Comparison of ENCODE assay signal across 35 mouse cellular contexts in genomic region chr3:90693496-90693895, GRCm38 (mm10). TPM values are rescaled to one million over a fixed set of nuclear protein-coding genes. Genes with fewer than 3 reads are reported as not detected.
DNase-seq lines count a peak whose midpoint lies in the region; ATAC-seq and TF ChIP-seq lines count a peak whose summit lies in the region.
"Had no signal": no experiment of that assay in that cellular context is flagged by ENCODE, and none has a peak within 500 bp of the region (broad histone marks: within the 10 kb centered on the region; RNA-seq: fewer than 3 reads in every experiment).

No protein-coding gene starts in this region.

- no peaks in the 10 kb centered on the region for H3K27me3 ChIP-seq in liver, postnatal 0 days (ENCODE audit: insufficient read depth, low read length)
- H3K27me3 ChIP-seq in liver, embryonic 12.5 days (replicated peaks) = no peaks in the 10 kb centered on the region
- peaks cover 2% of the 10 kb centered on the region for H3K27me3 ChIP-seq in megakaryocyte, embryonic 14.5 days (replicated peaks)
- no peaks in the 10 kb centered on the region for H3K27me3 ChIP-seq in midbrain, embryonic 13.5 days
- H3K27me3 ChIP-seq: embryonic facial prominence, embryonic 13.5 days; forebrain, embryonic 12.5 days; forebrain, embryonic 15.5 days; hindbrain, embryonic 12.5 days; hindbrain, embryonic 15.5 days had no signal

- H3K9ac ChIP-seq in liver, postnatal 0 days (replicated peaks) = 0 out of 2 replicates have a peak overlapping the region, but pooled peaks have one; percentile 26
- H3K9ac ChIP-seq in liver, embryonic 12.5 days = no peak overlapping the region
- H3K9ac ChIP-seq in midbrain, embryonic 13.5 days (replicated peaks) = no peak overlapping the region
- H3K9ac ChIP-seq: embryonic facial prominence, embryonic 13.5 days; forebrain, embryonic 12.5 days; forebrain, embryonic 15.5 days; hindbrain, embryonic 12.5 days; hindbrain, embryonic 15.5 days had no signal

- H3K27ac ChIP-seq in liver, postnatal 0 days (ENCODE audit: low read depth) = peak overlapping the region; percentile 79
- H3K27ac ChIP-seq in liver, embryonic 12.5 days = no peak overlapping the region
- H3K27ac ChIP-seq in midbrain, embryonic 13.5 days = no peak overlapping the region
- H3K27ac ChIP-seq: embryonic facial prominence, embryonic 10.5 days; embryonic facial prominence, embryonic 13.5 days; forebrain, embryonic 12.5 days; forebrain, embryonic 15.5 days; hindbrain, embryonic 12.5 days; hindbrain, embryonic 15.5 days had no signal

- ATAC-seq in liver, postnatal 0 days = no peak
- ATAC-seq in liver, embryonic 12.5 days = no peak
- peak; percentile 58 for ATAC-seq in common myeloid progenitor, adult 5-6 weeks (replicated peaks; ENCODE audit: low read depth, poor library complexity, severe bottlenecking)
- no peak for ATAC-seq in midbrain, embryonic 13.5 days
- ATAC-seq: forebrain, embryonic 15.5 days; Patski had no signal

- WGBS in liver, postnatal 0 days (ENCODE audit: insufficient replicate concordance) = 41% methylated on average over 2 of the region's 2 CpGs
- WGBS in liver, embryonic 12.5 days (ENCODE audit: insufficient replicate concordance) = 52% methylated on average over 2 of the region's 2 CpGs
- 82% methylated on average over 2 of the region's 2 CpGs for WGBS in midbrain, embryonic 13.5 days
- 46% methylated on average over 2 of the region's 2 CpGs for WGBS in lung, adult 2 months

- no peak for TF ChIP-seq EP300 in liver, postnatal 0 days (IDR thresholded peaks at IDR 0.05; ENCODE audit: low read depth)

- no peak for DNase-seq in liver, postnatal 0 days
- no peak for DNase-seq in left cerebral cortex, adult 9 months (ENCODE audit: low spot score in 2 of 2)
- no peak for DNase-seq in lung, adult 2 months
- DNase-seq: adrenal gland, postnatal 10 days; adrenal gland, postnatal 36 days; cerebellum, adult 11 months; cerebellum, adult 2 months; cerebellum, adult 9-11 months; cerebellum, postnatal 25 days; embryo, embryonic 11 days; gastrocnemius, postnatal 36 days; heart, adult 11 months had no signal

- H3K4me2 ChIP-seq in liver, postnatal 0 days (ENCODE audit: low read depth, low read length) = no peak overlapping the region
- no peak overlapping the region for H3K4me2 ChIP-seq in liver, embryonic 12.5 days
- no peak overlapping the region for H3K4me2 ChIP-seq in midbrain, embryonic 13.5 days (replicated peaks)
- H3K4me2 ChIP-seq: embryonic facial prominence, embryonic 13.5 days; forebrain, embryonic 12.5 days; forebrain, embryonic 15.5 days; heart, embryonic 11.5 days; hindbrain, embryonic 12.5 days; hindbrain, embryonic 15.5 days had no signal

- no peaks in the 10 kb centered on the region for H3K9me3 ChIP-seq in liver, postnatal 0 days (ENCODE audit: low read length)
- no peaks in the 10 kb centered on the region for H3K9me3 ChIP-seq in liver, embryonic 12.5 days (replicated peaks)
- no peaks in the 10 kb centered on the region for H3K9me3 ChIP-seq in megakaryocyte, embryonic 14.5 days
- H3K9me3 ChIP-seq in midbrain, embryonic 13.5 days = no peaks in the 10 kb centered on the region
- H3K9me3 ChIP-seq: embryonic facial prominence, embryonic 10.5 days; embryonic facial prominence, embryonic 13.5 days; forebrain, embryonic 12.5 days; forebrain, embryonic 15.5 days; G1E; hindbrain, embryonic 12.5 days; hindbrain, embryonic 15.5 days had no signal

- no peak for TF ChIP-seq POLR2A in lung, adult 2 months (IDR thresholded peaks at IDR 0.05; ENCODE audit: borderline replicate concordance, extremely low read depth, low read depth, low read length)

- peak overlapping the region; percentile 6 for H3K4me3 ChIP-seq in liver, postnatal 0 days (ENCODE audit: low read depth, low read length)
- H3K4me3 ChIP-seq in liver, embryonic 12.5 days = no peak overlapping the region
- peak overlapping the region; percentile 20 for H3K4me3 ChIP-seq in megakaryocyte, embryonic 14.5 days (replicated peaks)
- H3K4me3 ChIP-seq in midbrain, embryonic 13.5 days (replicated peaks) = no peak overlapping the region
- H3K4me3 ChIP-seq in lung, adult 2 months (replicated peaks; ENCODE audit: extremely low read depth, low read depth, low read length) = no peak overlapping the region
- H3K4me3 ChIP-seq: embryonic facial prominence, embryonic 10.5 days; embryonic facial prominence, embryonic 13.5 days; erythroblast, embryonic 14.5 days; forebrain, embryonic 12.5 days; forebrain, embryonic 15.5 days; hindbrain, embryonic 12.5 days; hindbrain, embryonic 15.5 days had no signal

- no peaks in the 10 kb centered on the region for H3K36me3 ChIP-seq in liver, postnatal 0 days (replicated peaks; ENCODE audit: insufficient read depth, low read length)
- no peaks in the 10 kb centered on the region for H3K36me3 ChIP-seq in liver, embryonic 12.5 days
- H3K36me3 ChIP-seq in megakaryocyte, embryonic 14.5 days (replicated peaks; ENCODE audit: low read length) = no peaks in the 10 kb centered on the region
- no peaks in the 10 kb centered on the region for H3K36me3 ChIP-seq in midbrain, embryonic 13.5 days
- H3K36me3 ChIP-seq: embryonic facial prominence, embryonic 10.5 days; embryonic facial prominence, embryonic 13.5 days; forebrain, embryonic 12.5 days; forebrain, embryonic 15.5 days; G1E; hindbrain, embryonic 12.5 days; hindbrain, embryonic 15.5 days had no signal

- no peaks in the 10 kb centered on the region for H3K4me1 ChIP-seq in liver, postnatal 0 days (ENCODE audit: insufficient read depth)
- no peaks in the 10 kb centered on the region for H3K4me1 ChIP-seq in liver, embryonic 12.5 days
- no peaks in the 10 kb centered on the region for H3K4me1 ChIP-seq in megakaryocyte, embryonic 14.5 days
- no peaks in the 10 kb centered on the region for H3K4me1 ChIP-seq in midbrain, embryonic 13.5 days (replicated peaks)
- no peaks in the 10 kb centered on the region for H3K4me1 ChIP-seq in lung, adult 2 months (ENCODE audit: control insufficient read depth, insufficient read depth, low read length)
- H3K4me1 ChIP-seq: embryonic facial prominence, embryonic 10.5 days; embryonic facial prominence, embryonic 13.5 days; forebrain, embryonic 12.5 days; forebrain, embryonic 15.5 days; hindbrain, embryonic 12.5 days; hindbrain, embryonic 15.5 days had no signal

- no peak for TF ChIP-seq CTCF in liver, postnatal 0 days (IDR thresholded peaks at IDR 0.05; ENCODE audit: low read depth)
- no peak for TF ChIP-seq CTCF in lung, adult 2 months (IDR thresholded peaks at IDR 0.05; ENCODE audit: insufficient read depth, low read length)

RNA-seq across cellular contexts. Expression of gene S100a9, which starts 2.0 kb away (rescaled TPM):
- 2,494 and 2,662 TPM in 2 replicates for polyA plus RNA-seq in liver, postnatal 0 days (2015; fragmentation: Nextera tagmentation; extraction: Ambion mirVana)
- polyA plus RNA-seq in liver, embryonic 12.5 days (2016; fragmentation: Nextera tagmentation; extraction: Ambion mirVana) = 129 and 173 TPM in 2 replicates
- 306 and 341 TPM in 2 replicates for total RNA-seq in common myeloid progenitor, adult 5-6 weeks (2017)
- polyA plus RNA-seq in megakaryocyte, embryonic 14.5 days (2012; ENCODE audit: insufficient read depth, low replicate concordance) = 33.8 TPM in 1 of 2 replicates, not detected in the other
- polyA plus RNA-seq in midbrain, embryonic 13.5 days (2015; fragmentation: Nextera tagmentation; extraction: Ambion mirVana) = 2.4 and 2.7 TPM in 2 replicates
- 7.6 and 29.9 TPM in 2 replicates for polyA plus RNA-seq in lung, adult 2 months (2012; rRNA removed)
- total RNA-seq: adrenal gland, adult 18-20 months; CH12.LX; G1E; gastrocnemius, adult 8-10 months; gastrocnemius, postnatal 36 days had no signal
- polyA plus RNA-seq: Patski had no signal

RNA-seq across cellular contexts. Expression of gene S100a8, which starts 24.7 kb away (rescaled TPM):
- 3,883 and 4,059 TPM in 2 replicates for polyA plus RNA-seq in liver, postnatal 0 days (2015; fragmentation: Nextera tagmentation; extraction: Ambion mirVana)
- polyA plus RNA-seq in liver, embryonic 12.5 days (2016; fragmentation: Nextera tagmentation; extraction: Ambion mirVana) = 209 and 244 TPM in 2 replicates
- total RNA-seq in common myeloid progenitor, adult 5-6 weeks (2017) = 430 and 433 TPM in 2 replicates
- 2.9 TPM in 1 of 2 replicates, not detected in the other for polyA plus RNA-seq in megakaryocyte, embryonic 14.5 days (2012; ENCODE audit: insufficient read depth, low replicate concordance)
- 2.8 and 4.7 TPM in 2 replicates for polyA plus RNA-seq in midbrain, embryonic 13.5 days (2015; fragmentation: Nextera tagmentation; extraction: Ambion mirVana)
- polyA plus RNA-seq in lung, adult 2 months (2012; rRNA removed) = 5.6 and 15.3 TPM in 2 replicates
- total RNA-seq: adrenal gland, adult 18-20 months; CH12.LX; G1E; gastrocnemius, postnatal 36 days had no signal
- polyA plus RNA-seq: erythroblast, embryonic 14.5 days; G1E; Patski had no signal

RNA-seq across cellular contexts. Expression of gene Pglyrp4, which starts 33.2 kb away (rescaled TPM):
- not detected in 2 replicates for polyA plus RNA-seq in liver, postnatal 0 days (2015; fragmentation: Nextera tagmentation; extraction: Ambion mirVana)
- not detected in 2 replicates for polyA plus RNA-seq in liver, embryonic 12.5 days (2016; fragmentation: Nextera tagmentation; extraction: Ambion mirVana)
- not detected in 2 replicates for total RNA-seq in common myeloid progenitor, adult 5-6 weeks (2017)
- polyA plus RNA-seq in megakaryocyte, embryonic 14.5 days (2012; ENCODE audit: insufficient read depth, low replicate concordance) = not detected in 2 replicates
- not detected in 2 replicates for polyA plus RNA-seq in midbrain, embryonic 13.5 days (2015; fragmentation: Nextera tagmentation; extraction: Ambion mirVana)
- 3.0 TPM in 1 of 2 replicates, not detected in the other for polyA plus RNA-seq in lung, adult 2 months (2012; rRNA removed)
- total RNA-seq: adrenal gland, adult 18-20 months; adrenal gland, postnatal 10 days; adrenal gland, postnatal 36 days; CH12.LX; G1E; gastrocnemius, adult 8-10 months; gastrocnemius, postnatal 36 days; heart, adult 8-10 months; heart, postnatal 25 days; hematopoietic stem cell, adult 5-6 weeks had no signal
- polyA plus RNA-seq: cerebellum, adult 2 months; cortical plate, adult 2 months; embryonic facial prominence, embryonic 10.5 days; embryonic facial prominence, embryonic 13.5 days; erythroblast, embryonic 14.5 days; forebrain, embryonic 12.5 days; forebrain, embryonic 15.5 days; G1E; heart, embryonic 11.5 days; heart, embryonic 14.5 days; heart, postnatal 0 days; hindbrain, embryonic 12.5 days; hindbrain, embryonic 15.5 days had no signal

RNA-seq across cellular contexts. Expression of gene S100a7a, which starts 39.7 kb away (rescaled TPM):
- polyA plus RNA-seq in liver, postnatal 0 days (2015; fragmentation: Nextera tagmentation; extraction: Ambion mirVana) = not detected in 2 replicates
- not detected in 2 replicates for polyA plus RNA-seq in liver, embryonic 12.5 days (2016; fragmentation: Nextera tagmentation; extraction: Ambion mirVana)
- not detected in 2 replicates for total RNA-seq in common myeloid progenitor, adult 5-6 weeks (2017)
- polyA plus RNA-seq in megakaryocyte, embryonic 14.5 days (2012; ENCODE audit: insufficient read depth, low replicate concordance) = not detected in 2 replicates
- polyA plus RNA-seq in midbrain, embryonic 13.5 days (2015; fragmentation: Nextera tagmentation; extraction: Ambion mirVana) = not detected in 2 replicates
- polyA plus RNA-seq in lung, adult 2 months (2012; rRNA removed) = 0.51 and 5.6 TPM in 2 replicates
- total RNA-seq: CH12.LX; G1E; gastrocnemius, adult 8-10 months; hematopoietic stem cell, adult 5-6 weeks had no signal
- polyA plus RNA-seq: embryonic facial prominence, embryonic 10.5 days; embryonic facial prominence, embryonic 13.5 days; erythroblast, embryonic 14.5 days; forebrain, embryonic 12.5 days; forebrain, embryonic 15.5 days; G1E; heart, embryonic 11.5 days; heart, embryonic 14.5 days; heart, postnatal 0 days; hindbrain, embryonic 12.5 days; hindbrain, embryonic 15.5 days had no signal

Comparison
In these comparisons a context has a peak if more than half of its experiments do, and no peak if none do; other contexts are left out.
1. H3K4me3 ChIP-seq: peak in liver, postnatal 0 days (single experiment) and megakaryocyte, embryonic 14.5 days (single experiment); none in liver, embryonic 12.5 days (single experiment), midbrain, embryonic 13.5 days (single experiment) and lung, adult 2 months (single experiment).
2. RNA of gene S100a9, which starts 2.0 kb away (polyA plus RNA-seq): 2,494 to 2,662 TPM in liver, postnatal 0 days; 129 to 173 TPM in liver, embryonic 12.5 days, 33.8 TPM in megakaryocyte, embryonic 14.5 days, 7.6 to 29.9 TPM in lung, adult 2 months and 2.4 to 2.7 TPM in midbrain, embryonic 13.5 days; every median in the first group is over 10 times any median in the second.
3. RNA of gene S100a8, which starts 24.7 kb away (polyA plus RNA-seq): 3,883 to 4,059 TPM in liver, postnatal 0 days; 209 to 244 TPM in liver, embryonic 12.5 days, 5.6 to 15.3 TPM in lung, adult 2 months, 2.9 TPM in megakaryocyte, embryonic 14.5 days and 2.8 to 4.7 TPM in midbrain, embryonic 13.5 days; every median in the first group is over 10 times any median in the second.